Mouse (Mus musculus): ENCODE data around the gene E130308A19Rik. TPM values are rescaled to one million over a fixed set of nuclear protein-coding genes. Genes with fewer than 3 reads are reported as not detected.

The E130308A19Rik gene
- total and polyA plus RNA-seq, 2 experiments from 2014 or later: 11.3 to 16.3 TPM

DNA sequence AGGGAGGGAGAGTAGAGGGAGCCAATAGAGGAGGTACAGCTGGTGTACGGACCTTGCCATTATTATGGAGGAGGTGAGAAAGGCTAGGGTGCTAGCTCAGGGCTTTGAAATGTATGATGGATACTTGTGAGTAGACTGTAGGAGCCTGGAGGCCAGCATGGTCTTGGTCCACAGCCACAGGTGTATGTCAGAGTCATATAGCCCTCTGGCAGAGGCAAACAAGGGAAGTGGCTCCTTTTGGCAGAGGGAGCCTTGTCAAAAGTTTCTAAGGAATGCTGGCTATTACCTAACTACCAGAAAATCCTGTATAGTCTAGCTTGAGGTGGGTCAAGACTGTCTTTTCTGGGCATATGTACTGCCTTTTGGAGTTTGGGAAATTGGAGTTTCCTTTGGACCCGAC, 14.7 kb downstream of the E130308A19Rik start:
- ATAC-seq (ENCODE audit: insufficient read depth, low read depth): no peak
- WGBS: 76% methylated on average over 2 of the region's 2 CpGs
- no peak overlapping the region for H3K27ac ChIP-seq (ENCODE audit: low read depth)
- H3K4me2 ChIP-seq (ENCODE audit: low read depth, low read length): no peak overlapping the region
- no peaks in the 10 kb centered on the region for H3K36me3 ChIP-seq (replicated peaks; ENCODE audit: control insufficient read depth, insufficient read depth, low read length)
- H3K9me3 ChIP-seq (replicated peaks; ENCODE audit: control insufficient read depth, low read length): no peaks in the 10 kb centered on the region
- no peak for TF ChIP-seq EP300 (IDR thresholded peaks at IDR 0.05; ENCODE audit: low read depth)
- no peak for TF ChIP-seq CTCF (IDR thresholded peaks at IDR 0.05; ENCODE audit: low read depth)
- H3K9ac ChIP-seq (replicated peaks; ENCODE audit: low read depth, low read length): no peak overlapping the region
- no peak overlapping the region for H3K4me3 ChIP-seq (ENCODE audit: low read depth, low read length)
- no peaks in the 10 kb centered on the region for H3K27me3 ChIP-seq (ENCODE audit: control insufficient read depth, insufficient read depth, low read length)
- DNase-seq (ENCODE audit: low spot score): no peak
- H3K4me1 ChIP-seq (ENCODE audit: control insufficient read depth, insufficient read depth): peaks cover 19% of the 10 kb centered on the region

DNA sequence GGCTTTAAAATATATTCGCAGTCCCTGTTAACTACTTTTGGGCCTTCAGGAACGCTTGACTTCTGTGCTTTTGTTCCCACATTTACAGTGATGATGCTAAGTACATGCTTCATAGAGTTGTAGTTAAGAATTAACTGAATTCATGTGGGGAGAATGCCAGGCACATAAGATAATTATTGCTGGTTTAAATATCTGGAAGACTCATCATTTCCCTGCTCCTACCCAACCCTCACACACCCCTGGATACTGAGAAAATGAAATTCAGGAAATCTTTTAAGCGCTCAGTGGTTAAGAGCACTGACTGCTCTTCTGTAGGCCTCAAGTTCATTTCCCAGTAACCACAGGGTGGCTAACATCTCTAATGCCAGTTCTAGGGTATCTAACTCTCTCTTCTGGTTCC, 16.0 kb downstream of the E130308A19Rik start:
- no peak overlapping the region for H3K27ac ChIP-seq (ENCODE audit: low read depth)
- H3K4me3 ChIP-seq (ENCODE audit: low read depth, low read length): no peak overlapping the region
- TF ChIP-seq EP300 (IDR thresholded peaks at IDR 0.05; ENCODE audit: low read depth): no peak
- TF ChIP-seq CTCF (IDR thresholded peaks at IDR 0.05; ENCODE audit: low read depth): no peak
- peaks cover 16% of the 10 kb centered on the region for H3K4me1 ChIP-seq (ENCODE audit: control insufficient read depth, insufficient read depth)
- DNase-seq (ENCODE audit: low spot score): no peak
- 90% methylated on average over 3 of the region's 3 CpGs for WGBS
- H3K9ac ChIP-seq (replicated peaks; ENCODE audit: low read depth, low read length): no peak overlapping the region
- H3K36me3 ChIP-seq (replicated peaks; ENCODE audit: control insufficient read depth, insufficient read depth, low read length): no peaks in the 10 kb centered on the region
- H3K4me2 ChIP-seq (ENCODE audit: low read depth, low read length): no peak overlapping the region
- no peaks in the 10 kb centered on the region for H3K9me3 ChIP-seq (replicated peaks; ENCODE audit: control insufficient read depth, low read length)
- ATAC-seq (ENCODE audit: insufficient read depth, low read depth): no peak
- H3K27me3 ChIP-seq (ENCODE audit: control insufficient read depth, insufficient read depth, low read length): no peaks in the 10 kb centered on the region

DNA sequence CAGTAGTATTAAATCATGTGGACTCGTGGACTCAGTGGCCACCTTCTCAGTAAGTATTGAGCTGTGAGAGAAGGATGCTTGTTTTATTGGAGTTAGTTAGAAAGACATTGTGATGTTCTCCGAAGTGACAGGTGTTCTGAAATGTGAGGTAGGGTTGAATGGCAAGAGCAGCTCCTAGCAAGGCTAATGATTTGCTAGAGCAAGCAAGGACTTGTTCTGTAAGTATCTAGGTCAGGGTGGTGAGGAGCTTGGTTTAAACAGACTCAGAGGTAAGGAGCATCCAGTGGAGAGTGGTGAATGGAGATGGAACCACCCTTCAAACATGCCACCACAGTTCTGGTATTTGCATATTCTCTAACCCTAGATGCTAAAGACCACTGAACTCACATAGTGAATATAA, 16.6 kb downstream of the E130308A19Rik start:
- DNase-seq (ENCODE audit: low spot score) (no peak), ATAC-seq (ENCODE audit: insufficient read depth, low read depth) (no peak)
- TF ChIP-seq CTCF (IDR thresholded peaks at IDR 0.05; ENCODE audit: low read depth) (no peak), EP300 (IDR thresholded peaks at IDR 0.05; ENCODE audit: low read depth) (no peak)
- no peaks in the 10 kb centered on the region for H3K36me3 ChIP-seq (replicated peaks; ENCODE audit: control insufficient read depth, insufficient read depth, low read length)
- H3K27ac ChIP-seq (ENCODE audit: low read depth): no peak overlapping the region
- no peaks in the 10 kb centered on the region for H3K27me3 ChIP-seq (ENCODE audit: control insufficient read depth, insufficient read depth, low read length)
- H3K9me3 ChIP-seq (replicated peaks; ENCODE audit: control insufficient read depth, low read length): no peaks in the 10 kb centered on the region
- no peak overlapping the region for H3K9ac ChIP-seq (replicated peaks; ENCODE audit: low read depth, low read length)
- WGBS: 88% methylated on average over 2 of the region's 2 CpGs
- H3K4me1 ChIP-seq (ENCODE audit: control insufficient read depth, insufficient read depth): peaks cover 16% of the 10 kb centered on the region
- H3K4me3 ChIP-seq (ENCODE audit: low read depth, low read length): no peak overlapping the region
- no peak overlapping the region for H3K4me2 ChIP-seq (ENCODE audit: low read depth, low read length)

DNA sequence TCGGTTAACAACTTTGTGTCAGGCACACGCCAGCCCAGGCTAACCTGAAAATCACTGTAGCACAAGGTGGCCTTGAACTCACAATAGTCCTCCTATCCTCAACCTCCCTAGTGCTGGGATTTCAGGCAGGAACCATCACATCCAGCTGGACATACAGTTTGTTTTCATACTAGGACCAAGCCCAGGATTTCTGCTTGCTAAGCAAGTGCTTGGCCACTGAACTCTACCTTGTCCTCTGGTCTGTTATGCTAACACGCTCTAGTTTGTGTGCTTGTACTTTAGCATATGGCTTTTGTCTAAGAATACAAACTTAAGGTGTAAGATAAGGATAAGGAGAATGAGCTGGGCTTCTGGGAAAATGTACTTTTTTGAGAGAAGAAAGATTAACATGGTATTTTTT, 18.4 kb downstream of the E130308A19Rik start:
- H3K4me2 ChIP-seq (ENCODE audit: low read depth, low read length): no peak overlapping the region
- WGBS: 81% methylated on average over 3 of the region's 3 CpGs

DNA sequence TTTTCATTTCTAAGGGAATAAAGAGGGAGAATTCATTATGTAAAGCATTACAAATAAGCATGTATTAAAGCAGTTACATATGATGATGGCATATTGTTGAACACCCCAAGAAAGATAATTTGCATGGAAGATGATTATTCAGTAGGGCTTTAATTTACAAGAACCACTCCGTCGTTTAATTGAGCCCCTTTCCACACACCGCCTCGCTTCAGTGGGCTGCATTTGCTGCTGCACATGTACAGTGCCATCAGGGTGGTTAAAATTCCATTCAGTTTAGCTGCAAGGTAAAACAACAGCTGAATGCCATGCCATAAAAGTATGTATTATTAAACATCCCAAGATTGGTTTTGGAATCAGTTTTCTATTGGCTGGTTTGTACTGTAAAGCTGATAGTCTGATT, 19.0 kb downstream of the E130308A19Rik start:
- Histone ChIP-seq H3K36me3 (replicated peaks; ENCODE audit: control insufficient read depth, insufficient read depth, low read length) (no peaks in the 10 kb centered on the region), H3K4me3 (ENCODE audit: low read depth, low read length) (no peak overlapping the region)
- TF ChIP-seq CTCF (IDR thresholded peaks at IDR 0.05; ENCODE audit: low read depth): no peak
- TF ChIP-seq EP300 (IDR thresholded peaks at IDR 0.05; ENCODE audit: low read depth): no peak

More for the DNA sequence above, 18.4 kb downstream of the E130308A19Rik start:
- DNase-seq (ENCODE audit: low spot score) (no peak), ATAC-seq (ENCODE audit: insufficient read depth, low read depth) (no peak)
- H3K9ac ChIP-seq (replicated peaks; ENCODE audit: low read depth, low read length): no peak overlapping the region
- H3K27ac ChIP-seq (ENCODE audit: low read depth): no peak overlapping the region
- no peaks in the 10 kb centered on the region for H3K9me3 ChIP-seq (replicated peaks; ENCODE audit: control insufficient read depth, low read length)
- TF ChIP-seq CTCF (IDR thresholded peaks at IDR 0.05; ENCODE audit: low read depth) (no peak), EP300 (IDR thresholded peaks at IDR 0.05; ENCODE audit: low read depth) (no peak)
- no peaks in the 10 kb centered on the region for H3K27me3 ChIP-seq (ENCODE audit: control insufficient read depth, insufficient read depth, low read length)
- peaks cover 7% of the 10 kb centered on the region for H3K4me1 ChIP-seq (ENCODE audit: control insufficient read depth, insufficient read depth)
- no peak overlapping the region for H3K4me3 ChIP-seq (ENCODE audit: low read depth, low read length)
- H3K36me3 ChIP-seq (replicated peaks; ENCODE audit: control insufficient read depth, insufficient read depth, low read length): no peaks in the 10 kb centered on the region

DNA sequence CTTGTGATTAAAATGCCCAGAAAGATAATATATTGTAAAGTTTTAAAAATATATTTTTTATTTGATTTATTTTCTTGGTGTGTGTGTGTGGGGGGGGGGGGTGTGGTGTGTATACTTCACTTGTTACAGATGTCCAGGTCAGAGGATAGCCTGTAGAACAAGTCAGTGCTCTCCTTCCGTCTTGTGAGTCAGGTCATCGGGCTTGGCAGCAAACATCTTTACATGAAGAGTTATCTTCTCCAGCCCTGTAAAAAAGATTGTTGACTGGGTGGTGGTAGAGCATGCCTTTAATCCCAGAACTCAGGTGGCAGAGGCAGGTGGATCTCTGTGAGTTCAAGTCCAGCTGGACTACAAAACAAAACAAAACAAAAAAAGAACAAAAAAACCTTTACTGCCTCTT, 19.6 kb downstream of the E130308A19Rik start:
- H3K27ac ChIP-seq (ENCODE audit: low read depth): no peak overlapping the region
- no peaks in the 10 kb centered on the region for H3K36me3 ChIP-seq (replicated peaks; ENCODE audit: control insufficient read depth, insufficient read depth, low read length)
- DNase-seq (ENCODE audit: low spot score) (no peak), ATAC-seq (ENCODE audit: insufficient read depth, low read depth) (no peak)
- H3K27me3 ChIP-seq (ENCODE audit: control insufficient read depth, insufficient read depth, low read length): no peaks in the 10 kb centered on the region
- no peaks in the 10 kb centered on the region for H3K9me3 ChIP-seq (replicated peaks; ENCODE audit: control insufficient read depth, low read length)
- H3K4me3 ChIP-seq (ENCODE audit: low read depth, low read length): no peak overlapping the region
- no peak overlapping the region for H3K4me2 ChIP-seq (ENCODE audit: low read depth, low read length)
- WGBS: 76% methylated on average over 2 of the region's 2 CpGs
- H3K4me1 ChIP-seq (ENCODE audit: control insufficient read depth, insufficient read depth): peaks cover 3% of the 10 kb centered on the region; the same call in 1 of the 2 replicates
- no peak overlapping the region for H3K9ac ChIP-seq (replicated peaks; ENCODE audit: low read depth, low read length)
- TF ChIP-seq EP300 (IDR thresholded peaks at IDR 0.05; ENCODE audit: low read depth): no peak
- no peak for TF ChIP-seq CTCF (IDR thresholded peaks at IDR 0.05; ENCODE audit: low read depth)

More for the DNA sequence above, 19.0 kb downstream of the E130308A19Rik start:
- Histone ChIP-seq H3K9me3 (replicated peaks; ENCODE audit: control insufficient read depth, low read length) (no peaks in the 10 kb centered on the region), H3K4me2 (ENCODE audit: low read depth, low read length) (no peak overlapping the region), H3K4me1 (ENCODE audit: control insufficient read depth, insufficient read depth) (peaks cover 5% of the 10 kb centered on the region; the same call in 1 of the 2 replicates), H3K27me3 (ENCODE audit: control insufficient read depth, insufficient read depth, low read length) (no peaks in the 10 kb centered on the region), H3K9ac (replicated peaks; ENCODE audit: low read depth, low read length) (no peak overlapping the region), H3K27ac (ENCODE audit: low read depth) (no peak overlapping the region)
- no peak for ATAC-seq (ENCODE audit: insufficient read depth, low read depth)
- WGBS: 86% methylated on average over 4 of the region's 4 CpGs
- no peak for DNase-seq (ENCODE audit: low spot score)

Data from heart, postnatal 0 days (tissue).